Mouse (Mus musculus): ENCODE results near the gene Pknox2. TPM values are rescaled to one million over a fixed set of nuclear protein-coding genes. Genes with fewer than 3 reads are reported as not detected.

Pknox2 gene
- polyA plus RNA-seq, 1 experiment from 2014 or later, result 8.2 TPM

DNA sequence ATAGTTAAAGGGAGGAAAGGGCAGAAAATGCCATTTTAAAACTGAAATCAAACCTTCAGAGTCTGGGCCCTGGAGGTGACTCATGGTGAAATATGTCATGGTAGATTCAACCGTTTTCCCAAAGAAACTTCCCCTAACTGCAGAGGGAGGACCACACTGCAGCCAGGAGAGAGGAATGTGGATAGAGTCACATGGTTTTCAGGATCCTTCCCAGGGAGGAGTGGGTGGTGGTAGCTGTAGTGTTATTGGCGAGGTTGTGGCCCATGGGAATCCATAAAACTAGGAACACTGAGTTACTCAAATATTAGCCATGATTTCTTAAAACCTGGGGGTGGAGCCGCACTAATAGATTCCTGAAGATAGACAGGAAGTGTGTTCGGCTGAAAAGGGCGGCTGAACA lies 99.7 kb downstream of the Pknox2 start:
- WGBS, result 58% methylated on average over 5 of the region's 5 CpGs
- Histone ChIP-seq H3K4me2 (no peak overlapping the region), H3K9me3 (replicated peaks) (no peaks in the 10 kb centered on the region), H3K4me1 (replicated peaks) (0 out of 2 replicates have a peak, but pooled peaks cover under 1% of the 10 kb centered on the region), H3K27ac (ENCODE audit: poor library complexity, severe bottlenecking) (no peak overlapping the region), H3K4me3 (no peak overlapping the region), H3K36me3 (no peaks in the 10 kb centered on the region), H3K9ac (no peak overlapping the region), H3K27me3 (replicated peaks) (no peaks in the 10 kb centered on the region)
- ATAC-seq (ENCODE audit: insufficient number of reproducible peaks, low FRiP score), result no peak

DNA sequence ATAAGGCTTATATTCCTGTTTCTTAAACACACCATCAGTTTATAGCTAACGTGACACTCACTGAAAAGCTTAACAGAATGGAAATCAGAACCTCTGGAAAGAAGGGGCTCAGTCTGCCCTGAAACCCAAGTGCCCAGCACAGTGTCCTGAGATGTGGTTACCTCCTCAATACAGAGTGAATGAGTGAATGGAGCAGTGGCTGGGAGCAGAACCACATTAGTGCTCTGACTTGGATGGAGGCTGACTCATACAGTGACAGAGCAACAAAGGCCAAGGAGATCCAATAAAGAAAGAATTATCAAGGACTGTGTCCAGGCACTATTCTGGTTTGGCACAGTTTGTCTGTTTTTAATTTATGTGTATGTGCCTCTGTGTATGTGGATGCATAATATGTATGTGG lies 101.3 kb downstream of the Pknox2 start:
- no peaks in the 10 kb centered on the region for H3K9me3 ChIP-seq (replicated peaks)
- no peak overlapping the region for H3K4me2 ChIP-seq
- no peak for ATAC-seq (ENCODE audit: insufficient number of reproducible peaks, low FRiP score)
- no peak overlapping the region for H3K27ac ChIP-seq (ENCODE audit: poor library complexity, severe bottlenecking)
- peaks cover 4% of the 10 kb centered on the region for H3K4me1 ChIP-seq (replicated peaks)
- no peak overlapping the region for H3K9ac ChIP-seq
- no peaks in the 10 kb centered on the region for H3K27me3 ChIP-seq (replicated peaks)
- no peak overlapping the region for H3K4me3 ChIP-seq
- 88% methylated on average over 1 of the region's 1 CpGs for WGBS
- H3K36me3 ChIP-seq, result no peaks in the 10 kb centered on the region

GRCm38 (mm10) chr9:37044165-37044564 lies 103.0 kb downstream of the Pknox2 start:
- Histone ChIP-seq H3K4me2 (no peak overlapping the region), H3K27ac (ENCODE audit: poor library complexity, severe bottlenecking) (no peak overlapping the region), H3K4me1 (replicated peaks) (peaks cover 7% of the 10 kb centered on the region), H3K4me3 (no peak overlapping the region), H3K9me3 (replicated peaks) (no peaks in the 10 kb centered on the region), H3K9ac (no peak overlapping the region), H3K27me3 (replicated peaks) (no peaks in the 10 kb centered on the region), H3K36me3 (no peaks in the 10 kb centered on the region)
- ATAC-seq (ENCODE audit: insufficient number of reproducible peaks, low FRiP score), result no peak
- 58% methylated on average over 1 of the region's 1 CpGs for WGBS

GRCm38 (mm10) chr9:37038859-37039258 lies 108.3 kb downstream of the Pknox2 start:
- no peak for ATAC-seq (ENCODE audit: insufficient number of reproducible peaks, low FRiP score)

GRCm38 (mm10) chr9:37038445-37038844 lies 108.8 kb downstream of the Pknox2 start:
- H3K36me3 ChIP-seq, result no peaks in the 10 kb centered on the region
- H3K9me3 ChIP-seq (replicated peaks), result no peaks in the 10 kb centered on the region
- H3K4me1 ChIP-seq (replicated peaks), result peaks cover 22% of the 10 kb centered on the region
- no peak for ATAC-seq (ENCODE audit: insufficient number of reproducible peaks, low FRiP score)
- no peak overlapping the region for H3K27ac ChIP-seq (ENCODE audit: poor library complexity, severe bottlenecking)
- H3K9ac ChIP-seq, result no peak overlapping the region
- WGBS, result 48% methylated on average over 7 of the region's 7 CpGs
- no peaks in the 10 kb centered on the region for H3K27me3 ChIP-seq (replicated peaks)
- no peak overlapping the region for H3K4me3 ChIP-seq
- no peak overlapping the region for H3K4me2 ChIP-seq

More at GRCm38 (mm10) chr9:37038859-37039258, 108.3 kb downstream of the Pknox2 start:
- H3K9ac ChIP-seq, result no peak overlapping the region
- no peaks in the 10 kb centered on the region for H3K27me3 ChIP-seq (replicated peaks)
- H3K9me3 ChIP-seq (replicated peaks), result no peaks in the 10 kb centered on the region
- WGBS, result 91% methylated on average over 3 of the region's 3 CpGs
- H3K4me1 ChIP-seq (replicated peaks), result peaks cover 22% of the 10 kb centered on the region
- H3K4me2 ChIP-seq, result no peak overlapping the region
- H3K27ac ChIP-seq (ENCODE audit: poor library complexity, severe bottlenecking), result no peak overlapping the region
- H3K4me3 ChIP-seq, result no peak overlapping the region
- H3K36me3 ChIP-seq, result no peaks in the 10 kb centered on the region

GRCm38 (mm10) chr9:37037405-37037804 lies 109.8 kb downstream of the Pknox2 start:
- H3K4me3 ChIP-seq, result no peak overlapping the region
- no peak overlapping the region for H3K9ac ChIP-seq
- no peak overlapping the region for H3K4me2 ChIP-seq
- H3K9me3 ChIP-seq (replicated peaks), result no peaks in the 10 kb centered on the region
- no peak for ATAC-seq (ENCODE audit: insufficient number of reproducible peaks, low FRiP score)
- H3K27me3 ChIP-seq (replicated peaks), result no peaks in the 10 kb centered on the region
- peaks cover 22% of the 10 kb centered on the region for H3K4me1 ChIP-seq (replicated peaks)
- no peak overlapping the region for H3K27ac ChIP-seq (ENCODE audit: poor library complexity, severe bottlenecking)
- H3K36me3 ChIP-seq, result no peaks in the 10 kb centered on the region
- WGBS, result 72% methylated on average over 12 of the region's 12 CpGs

DNA sequence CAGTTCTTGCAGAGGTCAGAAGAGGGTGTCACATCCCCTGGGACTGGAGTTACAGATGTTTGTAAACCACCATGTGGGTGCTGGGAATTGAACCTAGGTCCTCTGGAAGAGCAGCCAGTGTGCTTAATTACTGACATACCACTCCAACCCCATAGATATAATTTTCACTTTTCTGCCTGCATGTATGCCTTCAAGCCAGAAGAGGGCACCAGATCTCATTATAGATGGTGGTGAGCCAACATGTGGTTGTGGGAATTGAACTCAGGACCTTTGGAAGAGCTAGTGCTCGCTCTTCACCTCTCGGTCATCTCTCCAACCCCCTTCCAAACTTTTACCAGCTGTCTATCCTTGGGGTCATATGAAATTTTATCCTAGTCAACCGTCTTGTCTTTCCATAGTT lies 112.0 kb downstream of the Pknox2 start:
- Histone ChIP-seq H3K9ac (no peak overlapping the region), H3K4me1 (replicated peaks) (peaks cover 30% of the 10 kb centered on the region), H3K4me2 (no peak overlapping the region), H3K4me3 (no peak overlapping the region), H3K27me3 (replicated peaks) (no peaks in the 10 kb centered on the region), H3K27ac (ENCODE audit: poor library complexity, severe bottlenecking) (no peak overlapping the region), H3K9me3 (replicated peaks) (no peaks in the 10 kb centered on the region), H3K36me3 (no peaks in the 10 kb centered on the region)
- 96% methylated on average over 3 of the region's 3 CpGs for WGBS
- ATAC-seq (ENCODE audit: insufficient number of reproducible peaks, low FRiP score), result no peak

GRCm38 (mm10) chr9:37034316-37034715 lies 112.9 kb downstream of the Pknox2 start:
- Histone ChIP-seq H3K4me3 (no peak overlapping the region), H3K27me3 (replicated peaks) (0 out of 2 replicates have a peak, but pooled peaks cover under 1% of the 10 kb centered on the region), H3K27ac (ENCODE audit: poor library complexity, severe bottlenecking) (no peak overlapping the region), H3K4me1 (replicated peaks) (peaks cover 37% of the 10 kb centered on the region), H3K9ac (no peak overlapping the region), H3K9me3 (replicated peaks) (no peaks in the 10 kb centered on the region), H3K36me3 (no peaks in the 10 kb centered on the region), H3K4me2 (no peak overlapping the region)
- ATAC-seq (ENCODE audit: insufficient number of reproducible peaks, low FRiP score), result no peak
- WGBS, result 65% methylated on average over 1 of the region's 1 CpGs

GRCm38 (mm10) chr9:37030347-37031213 lies 116.6 kb downstream of the Pknox2 start:
- Histone ChIP-seq H3K4me3 (no peak overlapping the region), H3K27ac (ENCODE audit: poor library complexity, severe bottlenecking) (no peak overlapping the region), H3K4me1 (replicated peaks) (peaks cover 25% of the 10 kb centered on the region), H3K9me3 (replicated peaks) (no peaks in the 10 kb centered on the region), H3K4me2 (peak overlapping the region; percentile 6; the same call in 1 of the 2 replicates), H3K27me3 (replicated peaks) (0 out of 2 replicates have a peak, but pooled peaks cover 5% of the 10 kb centered on the region), H3K9ac (no peak overlapping the region), H3K36me3 (no peaks in the 10 kb centered on the region)
- 20% methylated on average over 9 of the region's 9 CpGs for WGBS
- 0 out of 2 replicates have a peak, but pooled peaks have one; percentile 50 for ATAC-seq (ENCODE audit: insufficient number of reproducible peaks, low FRiP score)

- Histone ChIP-seq H3K4me3 (no peak overlapping the region), H3K4me1 (replicated peaks) (peaks cover 28% of the 10 kb centered on the region), H3K27ac (ENCODE audit: poor library complexity, severe bottlenecking) (no peak overlapping the region), H3K9me3 (replicated peaks) (no peaks in the 10 kb centered on the region), H3K9ac (no peak overlapping the region), H3K36me3 (no peaks in the 10 kb centered on the region), H3K4me2 (no peak overlapping the region), H3K27me3 (replicated peaks) (0 out of 2 replicates have a peak, but pooled peaks cover 5% of the 10 kb centered on the region)
- ATAC-seq (ENCODE audit: insufficient number of reproducible peaks, low FRiP score), result no peak
- 63% methylated on average over 3 of the region's 3 CpGs for WGBS
Observed at GRCm38 (mm10) chr9:37029811-37030346, 117.3 kb downstream of the Pknox2 start.

DNA sequence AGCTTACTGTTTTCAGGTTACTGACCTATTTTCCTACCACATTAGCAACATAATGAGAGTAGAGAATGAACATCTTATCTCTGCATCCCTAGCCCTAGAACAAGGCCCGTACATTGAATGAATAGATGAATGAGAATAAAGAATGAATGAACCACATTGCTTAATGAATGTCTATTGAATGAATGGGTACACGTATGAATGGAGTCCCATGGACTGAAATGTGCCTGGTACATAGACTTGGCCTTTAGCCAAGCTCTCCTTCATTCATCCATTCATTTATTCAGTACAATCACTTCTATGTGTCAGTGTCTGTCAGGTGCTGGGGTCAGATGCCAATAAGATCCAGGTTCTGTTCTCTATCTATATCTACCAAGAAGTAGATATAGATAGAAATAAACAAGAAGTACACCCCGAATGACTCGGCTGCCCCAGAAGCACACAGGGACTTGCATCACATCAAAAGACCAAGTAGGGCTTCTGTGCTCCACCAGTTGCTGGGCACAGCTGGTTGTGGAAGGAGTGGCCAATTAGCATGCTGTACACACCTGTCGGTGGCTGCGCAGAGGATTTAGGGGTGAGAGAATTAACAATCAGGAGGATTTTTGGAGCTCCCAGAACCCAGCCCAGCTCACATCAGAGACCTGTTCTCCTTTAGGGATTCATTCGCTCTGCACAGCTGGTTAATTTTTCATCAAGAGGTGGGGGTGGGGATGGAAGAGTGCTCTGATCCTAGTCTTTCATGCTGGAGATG lies 119.2 kb downstream of the Pknox2 start:
- no peaks in the 10 kb centered on the region for H3K36me3 ChIP-seq
- H3K27ac ChIP-seq (ENCODE audit: poor library complexity, severe bottlenecking), result no peak overlapping the region
- 77% methylated on average over 7 of the region's 7 CpGs for WGBS
- no peak for ATAC-seq (ENCODE audit: insufficient number of reproducible peaks, low FRiP score)
- no peak overlapping the region for H3K4me2 ChIP-seq
- H3K9ac ChIP-seq, result no peak overlapping the region
- H3K9me3 ChIP-seq (replicated peaks), result no peaks in the 10 kb centered on the region
- no peak overlapping the region for H3K4me3 ChIP-seq
- 0 out of 2 replicates have a peak, but pooled peaks cover 5% of the 10 kb centered on the region for H3K27me3 ChIP-seq (replicated peaks)
- peaks cover 28% of the 10 kb centered on the region for H3K4me1 ChIP-seq (replicated peaks)

Measured in heart, embryonic 12.5 days (tissue).